In the genomic region with DNA sequence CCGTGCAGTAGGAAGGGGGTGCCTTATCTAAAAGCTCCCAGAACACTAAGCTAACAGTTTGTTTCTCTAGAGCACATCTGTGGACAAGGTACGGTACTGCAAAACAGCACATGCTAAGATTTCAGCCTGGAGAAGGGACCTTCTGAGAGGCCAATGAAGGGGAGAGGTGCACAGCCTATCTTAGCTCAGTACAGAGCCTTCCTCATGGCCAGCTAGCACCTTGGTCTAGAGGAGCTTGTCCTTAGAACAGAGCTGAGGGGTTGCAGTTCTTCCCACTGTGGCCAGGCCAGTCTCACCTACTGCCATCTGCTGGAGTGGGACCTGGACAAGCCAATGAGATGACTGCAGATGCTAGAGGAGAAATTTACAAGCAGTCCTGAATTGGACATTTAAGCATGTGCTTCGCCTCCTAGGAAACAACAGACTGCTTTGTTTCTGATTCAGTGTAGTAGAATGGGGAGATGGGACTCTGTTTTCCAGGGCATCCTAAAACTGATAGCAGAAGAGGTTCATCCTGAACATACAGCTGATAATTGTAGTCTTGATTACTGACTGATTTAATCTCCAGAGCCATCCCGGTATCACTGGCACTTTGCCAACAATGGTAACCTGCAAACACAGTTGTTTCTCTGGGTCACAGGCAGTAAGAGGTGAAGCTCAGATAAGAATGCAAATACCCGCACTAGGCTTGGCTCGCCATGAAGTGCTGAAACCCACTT, we compare ENCODE assay signal across 9 mouse cellular contexts.
DNase-seq lines count a peak whose midpoint lies in the region; ATAC-seq lines count a peak whose summit lies in the region.
"Had no signal": no experiment of that assay in that cellular context is flagged by ENCODE, and none has a peak within 500 bp of the region (broad histone marks: within the 10 kb centered on the region; RNA-seq: fewer than 3 reads in every experiment).

No protein-coding gene starts in this region.

- peak; percentile 78 for DNase-seq in heart, adult 11 months
- DNase-seq in heart, adult 9 months (ENCODE audit: low spot score in 2 of 2) = no peak
- peak; percentile 30 for DNase-seq in forelimb bud, embryonic 11.5 days (ENCODE audit: low read depth, low spot score)
- DNase-seq in spleen, postnatal 10 days (ENCODE audit: low spot score in 2 of 2) = no peak
- DNase-seq in thymus, postnatal 4 days = no peak
- DNase-seq: liver, embryonic 13.5 days had no signal

- no peaks in the 10 kb centered on the region for H3K9me3 ChIP-seq in midbrain, embryonic 15.5 days
- no peaks in the 10 kb centered on the region for H3K9me3 ChIP-seq in midbrain, embryonic 13.5 days
- no peaks in the 10 kb centered on the region for H3K9me3 ChIP-seq in neural tube, embryonic 15.5 days (replicated peaks)
- H3K9me3 ChIP-seq: liver, embryonic 13.5 days had no signal

- H3K36me3 ChIP-seq in midbrain, embryonic 15.5 days (replicated peaks) = no peaks in the 10 kb centered on the region
- H3K36me3 ChIP-seq in midbrain, embryonic 13.5 days = no peaks in the 10 kb centered on the region
- no peaks in the 10 kb centered on the region for H3K36me3 ChIP-seq in neural tube, embryonic 15.5 days
- H3K36me3 ChIP-seq: liver, embryonic 13.5 days had no signal

- no peak overlapping the region for H3K4me3 ChIP-seq in midbrain, embryonic 15.5 days
- no peak overlapping the region for H3K4me3 ChIP-seq in midbrain, embryonic 13.5 days (replicated peaks)
- no peak overlapping the region for H3K4me3 ChIP-seq in neural tube, embryonic 15.5 days (replicated peaks)
- H3K4me3 ChIP-seq: liver, embryonic 13.5 days had no signal

- WGBS in midbrain, embryonic 15.5 days = 70% methylated on average over 6 of the region's 6 CpGs
- WGBS in midbrain, embryonic 13.5 days = 76% methylated on average over 6 of the region's 6 CpGs
- WGBS in neural tube, embryonic 15.5 days = 56% methylated on average over 6 of the region's 6 CpGs

- no peak overlapping the region for H3K4me2 ChIP-seq in midbrain, embryonic 15.5 days
- no peak overlapping the region for H3K4me2 ChIP-seq in midbrain, embryonic 13.5 days (replicated peaks)
- H3K4me2 ChIP-seq in neural tube, embryonic 15.5 days = no peak overlapping the region
- H3K4me2 ChIP-seq: liver, embryonic 13.5 days had no signal

- no peaks in the 10 kb centered on the region for H3K27me3 ChIP-seq in midbrain, embryonic 15.5 days (replicated peaks)
- no peaks in the 10 kb centered on the region for H3K27me3 ChIP-seq in midbrain, embryonic 13.5 days
- no peaks in the 10 kb centered on the region for H3K27me3 ChIP-seq in neural tube, embryonic 15.5 days (replicated peaks)
- H3K27me3 ChIP-seq: liver, embryonic 13.5 days had no signal

- ATAC-seq in midbrain, embryonic 15.5 days (replicated peaks) = peak; percentile 60; the same call in 1 of the 2 replicates
- no peak for ATAC-seq in midbrain, embryonic 13.5 days
- ATAC-seq in neural tube, embryonic 15.5 days (ENCODE audit: low FRiP score) = peak; percentile 59; the same call in 1 of the 2 replicates

- H3K4me1 ChIP-seq in midbrain, embryonic 15.5 days = no peaks in the 10 kb centered on the region
- H3K4me1 ChIP-seq in midbrain, embryonic 13.5 days (replicated peaks) = no peaks in the 10 kb centered on the region; the same call in 1 of the 2 replicates
- H3K4me1 ChIP-seq in neural tube, embryonic 15.5 days = peaks cover 19% of the 10 kb centered on the region; the same call in 1 of the 2 replicates

- H3K27ac ChIP-seq in midbrain, embryonic 15.5 days = no peak overlapping the region
- no peak overlapping the region for H3K27ac ChIP-seq in midbrain, embryonic 13.5 days
- H3K27ac ChIP-seq in neural tube, embryonic 15.5 days (replicated peaks) = no peak overlapping the region
- H3K27ac ChIP-seq: liver, embryonic 13.5 days had no signal

- no peak overlapping the region for H3K9ac ChIP-seq in midbrain, embryonic 15.5 days
- H3K9ac ChIP-seq in midbrain, embryonic 13.5 days (replicated peaks) = no peak overlapping the region
- no peak overlapping the region for H3K9ac ChIP-seq in neural tube, embryonic 15.5 days (replicated peaks)
- H3K9ac ChIP-seq: liver, embryonic 13.5 days had no signal

Comparison
In these comparisons a context has a peak if more than half of its experiments do, and no peak if none do; other contexts are left out.
1. DNase-seq: peak in heart, adult 11 months (single experiment) and forelimb bud, embryonic 11.5 days (single experiment); none in heart, adult 9 months (0 of 2), spleen, postnatal 10 days (0 of 2) and thymus, postnatal 4 days (single experiment).